Mouse (Mus musculus): ENCODE results near the gene Ppp4r1. TPM values are rescaled to one million over a fixed set of nuclear protein-coding genes. Genes with fewer than 3 reads are reported as not detected.

Gene Ppp4r1
- polyA plus RNA-seq, 1 experiment from 2014 or later: 47.3 TPM

- H3K9ac ChIP-seq: no peak overlapping the region
- no peak overlapping the region for H3K27ac ChIP-seq
- ATAC-seq (ENCODE audit: low FRiP score): no peak
- H3K4me2 ChIP-seq: no peak overlapping the region
- no peak overlapping the region for H3K4me3 ChIP-seq
- no peaks in the 10 kb centered on the region for H3K9me3 ChIP-seq
- 87% methylated on average over 4 of the region's 4 CpGs for WGBS
- no peaks in the 10 kb centered on the region for H3K27me3 ChIP-seq
- no peaks in the 10 kb centered on the region for H3K36me3 ChIP-seq
- H3K4me1 ChIP-seq (replicated peaks): peaks cover 14% of the 10 kb centered on the region
These were observed 4.9 kb upstream of the Ppp4r1 start for GRCm38 (mm10) chr17:65777461-65777860.

DNA sequence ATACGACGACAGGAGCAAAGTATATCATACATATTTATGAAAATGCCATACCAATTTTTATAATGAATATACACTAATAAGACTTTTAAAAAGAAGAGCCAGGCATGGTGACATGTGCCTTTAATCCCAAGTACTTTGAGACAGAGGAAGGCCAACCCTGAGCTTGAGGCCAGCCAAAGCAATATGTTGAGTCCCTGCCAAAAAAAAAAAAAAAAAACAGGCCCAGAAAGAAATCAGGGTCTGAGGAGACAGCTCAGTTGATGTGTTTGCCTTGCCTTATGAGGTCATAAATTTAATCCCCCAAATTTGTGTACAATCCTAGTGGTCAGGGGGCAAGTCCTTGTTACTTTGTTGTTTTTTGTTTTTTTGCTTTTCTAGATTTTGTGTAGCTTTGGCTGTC, 1.4 kb upstream of the Ppp4r1 start:
- ATAC-seq (ENCODE audit: low FRiP score): no peak

DNA sequence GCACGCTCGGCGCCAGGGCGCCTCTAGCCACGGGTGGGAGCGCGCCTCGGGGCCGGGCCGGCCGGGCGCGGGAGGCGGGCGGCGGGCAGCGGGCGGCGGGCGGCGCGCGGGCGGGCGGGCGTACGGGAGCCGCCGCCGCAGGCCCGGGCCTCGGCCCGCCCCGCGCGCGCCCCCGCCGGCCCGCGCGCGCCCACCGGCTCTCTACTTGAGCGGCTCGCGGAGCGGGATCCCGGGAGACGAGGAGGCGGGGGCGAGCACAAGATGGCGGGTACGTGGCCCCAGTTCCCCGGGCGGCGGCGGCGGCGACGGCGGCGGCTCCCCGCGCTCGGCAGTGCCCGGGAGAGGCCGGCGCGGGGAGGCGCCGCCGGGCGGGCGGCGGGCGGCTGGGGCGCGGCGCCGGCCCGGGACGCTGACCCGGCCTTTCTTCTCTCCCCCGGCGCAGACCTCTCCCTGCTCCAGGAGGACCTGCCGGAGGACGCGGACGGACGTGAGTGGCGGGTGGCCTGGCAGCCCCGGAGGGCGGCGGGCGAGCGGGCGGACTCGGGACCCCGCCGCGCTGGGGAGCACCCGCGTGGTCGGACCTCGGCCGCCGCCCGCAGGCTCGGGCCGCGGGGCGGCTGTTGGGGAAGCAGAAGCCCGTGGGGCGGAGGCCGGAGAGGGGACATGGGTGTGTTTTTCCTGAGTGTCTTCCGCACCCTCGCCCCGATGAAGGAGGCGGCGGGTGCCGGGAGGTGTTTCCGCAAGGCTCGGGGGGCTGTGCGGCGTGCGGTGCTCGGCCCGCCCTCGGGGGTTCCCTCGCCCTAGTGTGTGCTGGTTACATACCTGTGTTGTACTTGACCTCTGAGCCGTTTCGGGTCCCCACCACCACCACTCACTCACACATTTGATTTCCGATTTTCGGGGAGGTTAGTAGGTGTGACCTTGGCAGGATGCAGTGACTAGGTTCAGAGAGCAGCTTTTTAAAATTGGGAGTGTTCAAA, 1.1 kb downstream of the Ppp4r1 start:
- WGBS: under 1% methylated on average over 60 of the region's 135 CpGs
- H3K4me2 ChIP-seq: peak overlapping the region; percentile 70
- no peaks in the 10 kb centered on the region for H3K27me3 ChIP-seq
- H3K9me3 ChIP-seq: no peaks in the 10 kb centered on the region
- peaks cover 14% of the 10 kb centered on the region for H3K36me3 ChIP-seq
- H3K9ac ChIP-seq: peak overlapping the region; percentile 99
- H3K27ac ChIP-seq: peak overlapping the region; percentile 100
- peaks cover 37% of the 10 kb centered on the region for H3K4me1 ChIP-seq (replicated peaks)
- peak; percentile 64 for ATAC-seq (ENCODE audit: low FRiP score)
- peak overlapping the region; percentile 96 for H3K4me3 ChIP-seq

More for the DNA sequence above, 1.4 kb upstream of the Ppp4r1 start:
- no peaks in the 10 kb centered on the region for H3K9me3 ChIP-seq
- H3K4me2 ChIP-seq: no peak overlapping the region
- no peaks in the 10 kb centered on the region for H3K27me3 ChIP-seq
- WGBS: 95% methylated on average over 2 of the region's 2 CpGs
- H3K27ac ChIP-seq: no peak overlapping the region
- H3K4me3 ChIP-seq: no peak overlapping the region
- H3K9ac ChIP-seq: no peak overlapping the region
- peaks cover 3% of the 10 kb centered on the region; the same call in 1 of the 2 replicates for H3K36me3 ChIP-seq
- peaks cover 22% of the 10 kb centered on the region for H3K4me1 ChIP-seq (replicated peaks)

DNA sequence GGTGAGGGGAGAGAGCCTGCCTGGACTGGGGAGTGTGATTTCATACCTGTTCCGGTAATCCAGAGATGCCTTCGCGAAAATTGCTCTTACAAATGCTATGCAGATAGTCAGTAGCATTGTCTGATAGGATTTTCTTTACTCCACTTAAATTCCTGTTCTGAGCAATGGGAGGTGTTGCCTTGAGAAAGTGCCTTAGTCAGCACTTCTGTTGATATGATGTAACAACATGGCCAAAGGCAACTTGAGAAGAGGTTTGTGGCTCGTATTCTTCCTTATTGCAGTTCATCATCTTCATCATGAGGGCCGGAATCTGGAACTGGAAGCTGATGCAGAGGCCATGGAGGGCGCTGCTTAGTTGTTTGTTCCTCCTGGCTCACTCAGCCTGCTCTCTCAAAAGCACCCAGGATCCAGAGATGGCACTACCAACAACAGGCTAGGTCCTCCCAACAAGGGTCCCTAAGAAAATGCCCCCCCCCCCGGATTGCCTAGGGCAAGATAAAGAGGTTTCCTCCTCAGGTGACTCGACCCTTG, 2.3 kb downstream of the Ppp4r1 start:
- Histone ChIP-seq H3K4me3 (peak overlapping the region; percentile 96), H3K27ac (peak overlapping the region; percentile 53; the same call in 1 of the 2 replicates), H3K27me3 (no peaks in the 10 kb centered on the region), H3K36me3 (peaks cover 14% of the 10 kb centered on the region), H3K4me1 (replicated peaks) (peaks cover 44% of the 10 kb centered on the region), H3K9ac (peak overlapping the region; percentile 57; the same call in 1 of the 2 replicates), H3K4me2 (peak overlapping the region; percentile 70), H3K9me3 (no peaks in the 10 kb centered on the region)
- no peak for ATAC-seq (ENCODE audit: low FRiP score)
- 74% methylated on average over 8 of the region's 8 CpGs for WGBS

- ATAC-seq (ENCODE audit: low FRiP score): no peak
- H3K4me2 ChIP-seq: no peak overlapping the region; the same call in 1 of the 2 replicates
- H3K9ac ChIP-seq: no peak overlapping the region
- H3K4me1 ChIP-seq (replicated peaks): peaks cover 44% of the 10 kb centered on the region
- H3K9me3 ChIP-seq: no peaks in the 10 kb centered on the region
- H3K27me3 ChIP-seq: no peaks in the 10 kb centered on the region
- H3K27ac ChIP-seq: no peak overlapping the region
- no peak overlapping the region for H3K4me3 ChIP-seq
- peaks cover 14% of the 10 kb centered on the region for H3K36me3 ChIP-seq
These were observed 3.3 kb downstream of the Ppp4r1 start for GRCm38 (mm10) chr17:65785707-65786106.

GRCm38 (mm10) chr17:65786225-65786624, 3.9 kb downstream of the Ppp4r1 start:
- whole genome bisulfite sequencing: 83% methylated on average over 7 of the region's 7 CpGs
- ATAC-seq (ENCODE audit: low FRiP score): no peak
- Histone ChIP-seq H3K4me2 (no peak overlapping the region), H3K9ac (no peak overlapping the region), H3K4me3 (no peak overlapping the region), H3K9me3 (no peaks in the 10 kb centered on the region), H3K27me3 (no peaks in the 10 kb centered on the region), H3K27ac (no peak overlapping the region), H3K36me3 (peaks cover 14% of the 10 kb centered on the region), H3K4me1 (replicated peaks) (peaks cover 46% of the 10 kb centered on the region)

DNA sequence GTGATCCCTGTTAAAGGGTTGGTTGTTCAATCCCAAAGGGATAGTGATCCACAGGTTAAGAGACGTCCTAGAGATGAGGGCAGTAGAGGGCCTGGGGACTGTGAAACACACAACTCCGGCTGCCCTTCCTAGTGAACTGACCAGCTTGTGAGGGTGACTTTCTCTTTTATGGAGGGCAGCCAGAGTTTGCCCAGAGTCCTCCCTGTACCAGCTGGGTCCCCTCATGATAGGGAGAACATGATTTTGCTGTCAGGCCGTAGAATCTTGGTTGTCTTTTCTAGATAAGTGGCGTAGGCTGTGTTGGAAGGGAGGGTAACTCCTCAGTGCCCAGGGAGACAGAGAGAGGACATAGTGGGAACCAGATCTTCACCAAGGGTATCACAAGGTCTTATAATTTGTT, 4.9 kb downstream of the Ppp4r1 start:
- peaks cover 44% of the 10 kb centered on the region for H3K4me1 ChIP-seq (replicated peaks)
- peaks cover 14% of the 10 kb centered on the region for H3K36me3 ChIP-seq
- ATAC-seq (ENCODE audit: low FRiP score): no peak
- no peaks in the 10 kb centered on the region for H3K9me3 ChIP-seq
- no peak overlapping the region for H3K9ac ChIP-seq
- 92% methylated on average over 4 of the region's 4 CpGs for WGBS
- H3K27ac ChIP-seq: 0 out of 2 replicates have a peak overlapping the region, but pooled peaks have one; percentile 12
- H3K4me2 ChIP-seq: no peak overlapping the region
- H3K4me3 ChIP-seq: no peak overlapping the region
- no peaks in the 10 kb centered on the region for H3K27me3 ChIP-seq

DNA sequence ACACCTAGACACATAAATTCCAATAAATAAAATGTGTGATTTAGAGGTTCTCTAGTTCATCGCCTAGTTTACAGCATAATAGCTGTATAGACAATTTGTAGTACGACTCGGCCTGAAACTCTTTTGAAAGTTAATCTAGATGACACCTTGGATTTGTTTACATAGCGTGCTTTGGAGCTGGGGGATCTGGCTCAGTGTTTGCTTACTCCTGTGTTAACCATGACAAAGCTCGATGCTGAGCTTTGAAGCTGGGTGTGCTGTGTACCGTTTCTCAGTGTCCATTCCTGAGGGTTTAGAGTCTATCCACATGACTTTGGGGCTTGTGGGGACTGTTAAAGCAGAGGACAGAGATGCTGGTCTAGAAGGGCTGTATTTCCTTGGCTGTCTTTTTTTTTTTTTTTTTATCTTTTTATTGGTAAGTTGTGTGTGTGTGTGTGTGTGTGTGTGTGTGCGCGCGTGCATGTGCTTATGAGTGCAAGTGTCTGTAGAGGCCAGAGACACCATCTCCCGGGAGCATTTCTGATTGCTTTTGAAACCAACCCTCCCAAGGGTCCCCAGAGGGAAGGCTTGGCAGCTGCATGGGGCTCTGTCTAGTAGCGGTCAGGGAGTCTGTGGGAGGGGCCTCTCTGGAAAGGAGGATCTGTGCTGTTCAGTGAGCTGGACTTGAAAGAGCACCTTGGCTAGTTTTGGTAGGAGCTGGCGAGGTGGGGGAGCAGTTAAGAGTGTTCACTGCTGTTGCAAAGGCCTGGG, 6.3 kb downstream of the Ppp4r1 start:
- ATAC-seq (ENCODE audit: low FRiP score): 0 out of 2 replicates have a peak, but pooled peaks have one; percentile 16
- peaks cover 14% of the 10 kb centered on the region for H3K36me3 ChIP-seq
- no peak overlapping the region for H3K9ac ChIP-seq
- H3K4me3 ChIP-seq: no peak overlapping the region
- WGBS: 77% methylated on average over 12 of the region's 12 CpGs
- peaks cover 47% of the 10 kb centered on the region for H3K4me1 ChIP-seq (replicated peaks)
- no peak overlapping the region for H3K4me2 ChIP-seq
- no peaks in the 10 kb centered on the region for H3K27me3 ChIP-seq
- H3K27ac ChIP-seq: no peak overlapping the region
- H3K9me3 ChIP-seq: no peaks in the 10 kb centered on the region

- Histone ChIP-seq H3K4me2 (no peak overlapping the region), H3K4me1 (replicated peaks) (peaks cover 44% of the 10 kb centered on the region), H3K27me3 (no peaks in the 10 kb centered on the region), H3K9ac (no peak overlapping the region), H3K36me3 (peaks cover 15% of the 10 kb centered on the region), H3K4me3 (no peak overlapping the region), H3K27ac (no peak overlapping the region), H3K9me3 (no peaks in the 10 kb centered on the region)
- no peak for ATAC-seq (ENCODE audit: low FRiP score)
- 96% methylated on average over 6 of the region's 6 CpGs for WGBS
These were observed 7.2 kb downstream of the Ppp4r1 start for GRCm38 (mm10) chr17:65789576-65789975.

DNA sequence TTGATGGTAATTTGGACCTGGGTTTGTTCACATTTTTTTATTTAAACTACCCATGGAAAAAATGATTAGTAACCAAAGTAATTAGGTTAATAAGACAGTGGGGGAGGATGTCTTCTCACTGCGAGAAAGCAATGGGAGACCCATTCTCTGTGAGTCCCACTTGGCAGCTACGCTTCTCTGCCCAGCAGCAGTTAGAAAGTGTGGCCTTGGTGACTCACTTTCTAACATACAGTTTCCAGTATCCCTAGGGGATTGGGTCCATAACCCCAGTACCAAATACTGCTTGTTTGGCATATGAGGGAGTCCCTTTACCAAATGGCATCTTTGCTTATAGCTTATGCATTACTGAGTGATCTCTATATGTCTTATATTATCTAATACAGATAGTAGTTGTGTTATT, 8.8 kb downstream of the Ppp4r1 start:
- Histone ChIP-seq H3K9me3 (no peaks in the 10 kb centered on the region), H3K9ac (no peak overlapping the region), H3K36me3 (peaks cover 17% of the 10 kb centered on the region), H3K27ac (no peak overlapping the region), H3K4me1 (replicated peaks) (peaks cover 32% of the 10 kb centered on the region), H3K27me3 (no peaks in the 10 kb centered on the region), H3K4me3 (no peak overlapping the region), H3K4me2 (no peak overlapping the region)
- no peak for ATAC-seq (ENCODE audit: low FRiP score)
- 85% methylated on average over 2 of the region's 2 CpGs for WGBS

GRCm38 (mm10) chr17:65793307-65793930, 11.0 kb downstream of the Ppp4r1 start:
- Histone ChIP-seq H3K9me3 (no peaks in the 10 kb centered on the region), H3K4me1 (replicated peaks) (peaks cover 21% of the 10 kb centered on the region), H3K9ac (no peak overlapping the region), H3K4me3 (no peak overlapping the region), H3K27ac (no peak overlapping the region), H3K36me3 (peaks cover 7% of the 10 kb centered on the region; the same call in 1 of the 2 replicates), H3K4me2 (no peak overlapping the region), H3K27me3 (no peaks in the 10 kb centered on the region)
- WGBS: 95% methylated on average over 12 of the region's 12 CpGs
- ATAC-seq (ENCODE audit: low FRiP score): no peak
